ENCODE assay signal across 18 mouse cellular contexts in the genomic region with DNA sequence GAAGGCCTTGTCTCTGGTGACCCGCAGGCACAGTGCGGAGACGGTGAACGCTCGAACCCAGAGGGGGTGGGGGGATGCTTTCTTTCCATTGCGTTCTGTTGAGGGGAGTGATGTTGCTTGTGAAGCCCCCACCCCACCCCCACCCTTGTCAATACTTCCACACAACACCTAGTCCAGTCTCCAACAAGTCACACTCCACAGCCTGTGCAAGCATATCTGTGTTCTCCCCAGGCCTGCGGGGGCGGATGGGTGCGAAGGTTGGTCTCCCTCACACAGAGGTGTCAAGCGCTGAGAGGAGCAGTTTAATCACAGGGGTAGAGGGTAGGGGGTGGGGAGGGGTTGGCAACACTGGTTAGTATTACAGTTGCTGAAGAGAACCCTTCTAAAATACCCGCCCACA.
"Had no signal": no experiment of that assay in that cellular context is flagged by ENCODE, and none has a peak within 500 bp of the region (broad histone marks: within the 10 kb centered on the region; RNA-seq: fewer than 3 reads in every experiment).

No protein-coding gene starts in this region.

- H3K27ac ChIP-seq: limb, embryonic 12.5 days; limb, embryonic 15.5 days; midbrain, embryonic 13.5 days; neural tube, embryonic 13.5 days; stomach, embryonic 15.5 days had no signal

- H3K9ac ChIP-seq: limb, embryonic 12.5 days; limb, embryonic 15.5 days; lung, embryonic 14.5 days; midbrain, embryonic 13.5 days; neural tube, embryonic 13.5 days; stomach, embryonic 15.5 days had no signal

- H3K9me3 ChIP-seq: limb, embryonic 12.5 days; limb, embryonic 15.5 days; midbrain, embryonic 13.5 days; neural tube, embryonic 13.5 days; stomach, embryonic 15.5 days had no signal

- H3K4me3 ChIP-seq: limb, embryonic 12.5 days; limb, embryonic 15.5 days; midbrain, embryonic 13.5 days; myocyte; neural tube, embryonic 13.5 days; stomach, embryonic 15.5 days had no signal

- DNase-seq: kidney, adult 2 months; kidney, postnatal 10 days; left cerebral cortex, postnatal 4 days; lung, embryonic 14.5 days; retina, postnatal 1 day; right cerebral cortex, postnatal 25 days; spleen, adult 18-20 months; thymus, adult 18-20 months; thymus, postnatal 36 days had no signal

- H3K4me1 ChIP-seq: limb, embryonic 15.5 days; midbrain, embryonic 13.5 days; neural tube, embryonic 13.5 days had no signal

- H3K4me2 ChIP-seq: limb, embryonic 12.5 days; limb, embryonic 15.5 days; lung, embryonic 14.5 days; midbrain, embryonic 13.5 days; neural tube, embryonic 13.5 days; stomach, embryonic 15.5 days had no signal

- H3K36me3 ChIP-seq: limb, embryonic 15.5 days; neural tube, embryonic 13.5 days; stomach, embryonic 15.5 days had no signal

- H3K27me3 ChIP-seq: limb, embryonic 12.5 days; limb, embryonic 15.5 days; midbrain, embryonic 13.5 days; neural tube, embryonic 13.5 days; stomach, embryonic 15.5 days had no signal

- ATAC-seq: intestine, postnatal 0 days; lung, postnatal 0 days; midbrain, embryonic 13.5 days; midbrain, embryonic 16.5 days had no signal
